Mouse (Mus musculus) cerebellum, postnatal 10 days (tissue): ENCODE results near the gene Gm44973.
"Not testable (repeated sequence)": the region's sequence is repeated elsewhere in the genome, so short reads cannot be mapped to it uniquely, and the experiment has no call there.

Experiments used
- DNase-seq, 2 experiments: peaks; one replicate each; pipeline ENCODE4 v3.0.0; 2021; ENCODE audit warnings: mixed read lengths in 2 of 2

Gene Gm44973

GRCm38 (mm10) chr7:5015118-5016001, at the start of gene Gm44973:
TSS of gene Gm44973 (plus strand) at chr7:5015496.
- peak; percentile 97 to 99 for DNase-seq

- no peak for DNase-seq
Measured at GRCm38 (mm10) chr7:4971068-4971467, 44.2 kb upstream of the Gm44973 start, which contains the start of gene Sbk3. TSS of gene Sbk3 (minus strand) at chr7:4971168.

GRCm38 (mm10) chr7:4971710-4972109, 43.6 kb upstream of the Gm44973 start:
- no peak for DNase-seq

DNA sequence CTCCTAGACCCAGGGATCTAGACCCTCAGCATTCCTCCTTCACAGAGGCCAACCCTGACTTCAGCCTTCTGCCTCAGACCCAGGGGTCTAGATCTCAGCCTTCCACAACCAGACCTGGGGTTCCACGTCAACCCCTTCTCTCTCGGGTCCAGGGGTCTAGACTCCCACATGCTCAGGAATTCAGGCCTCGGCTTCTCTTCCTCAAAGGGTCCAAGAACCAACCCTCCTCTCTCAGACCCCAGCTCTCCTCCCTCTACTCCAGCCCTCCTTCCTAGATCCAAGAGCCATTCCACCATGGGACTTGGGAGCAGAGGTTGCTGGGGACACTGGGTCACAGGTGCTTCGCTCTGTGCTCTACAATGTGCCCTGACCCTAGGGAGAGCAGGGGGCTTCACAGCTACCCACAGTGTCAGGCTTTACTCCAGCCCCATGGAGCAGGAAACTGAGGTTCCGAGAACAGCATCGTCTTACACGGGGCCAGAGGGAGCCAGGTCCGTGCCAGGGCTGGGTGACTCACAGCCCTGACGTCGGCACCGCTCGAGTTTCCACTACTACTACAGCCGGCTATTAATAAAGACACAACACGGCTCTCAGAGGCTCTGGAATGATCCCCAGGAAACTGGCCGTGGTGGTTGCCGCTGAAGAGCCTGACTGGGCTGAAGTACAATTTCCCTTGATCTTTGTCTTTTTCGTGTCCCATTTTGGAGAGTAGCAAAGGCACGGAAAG, 42.8 kb upstream of the Gm44973 start:
- no peak for DNase-seq

- DNase-seq, result no peak
Measured at GRCm38 (mm10) chr7:4975455-4975854, 39.8 kb upstream of the Gm44973 start.

DNA sequence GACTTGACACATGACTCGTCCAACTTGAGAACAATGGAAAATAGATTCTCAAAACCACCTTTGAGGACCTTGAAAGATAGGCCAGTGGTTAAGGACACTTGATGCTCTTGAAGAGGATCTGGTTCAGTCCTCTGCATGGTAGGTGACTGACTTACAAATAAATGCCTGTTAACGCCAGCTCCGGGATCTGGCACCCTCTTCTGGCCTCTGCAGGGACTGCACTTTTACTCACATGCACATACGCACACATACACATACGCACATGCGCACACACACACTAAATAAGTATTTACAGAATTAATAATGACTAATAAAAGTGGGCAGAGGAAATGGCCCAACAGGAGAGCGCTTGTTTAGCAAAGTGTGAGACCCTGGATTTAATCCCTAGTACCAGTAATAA, 38.5 kb upstream of the Gm44973 start:
- DNase-seq, result no peak

DNA sequence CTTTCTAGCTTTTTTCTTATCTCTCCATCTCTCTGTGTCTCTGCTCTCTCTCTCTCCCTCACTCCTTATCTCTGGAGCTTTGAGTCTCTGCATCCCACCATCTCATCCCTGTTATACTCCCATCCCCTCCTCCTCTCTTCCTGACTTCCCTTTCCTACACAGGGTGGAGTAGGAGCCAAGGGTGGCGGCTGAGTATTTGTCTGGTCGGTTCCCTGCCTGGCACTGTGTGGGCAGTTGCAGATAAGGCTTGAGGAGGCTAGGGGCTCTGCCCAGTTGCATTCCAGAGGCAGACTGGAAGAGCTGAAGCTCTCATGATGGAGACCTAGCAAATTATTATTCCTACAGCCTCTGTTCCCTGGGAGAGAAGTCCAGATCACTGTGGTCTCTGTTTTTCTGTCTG, 27.0 kb upstream of the Gm44973 start:
- no peak for DNase-seq

DNA sequence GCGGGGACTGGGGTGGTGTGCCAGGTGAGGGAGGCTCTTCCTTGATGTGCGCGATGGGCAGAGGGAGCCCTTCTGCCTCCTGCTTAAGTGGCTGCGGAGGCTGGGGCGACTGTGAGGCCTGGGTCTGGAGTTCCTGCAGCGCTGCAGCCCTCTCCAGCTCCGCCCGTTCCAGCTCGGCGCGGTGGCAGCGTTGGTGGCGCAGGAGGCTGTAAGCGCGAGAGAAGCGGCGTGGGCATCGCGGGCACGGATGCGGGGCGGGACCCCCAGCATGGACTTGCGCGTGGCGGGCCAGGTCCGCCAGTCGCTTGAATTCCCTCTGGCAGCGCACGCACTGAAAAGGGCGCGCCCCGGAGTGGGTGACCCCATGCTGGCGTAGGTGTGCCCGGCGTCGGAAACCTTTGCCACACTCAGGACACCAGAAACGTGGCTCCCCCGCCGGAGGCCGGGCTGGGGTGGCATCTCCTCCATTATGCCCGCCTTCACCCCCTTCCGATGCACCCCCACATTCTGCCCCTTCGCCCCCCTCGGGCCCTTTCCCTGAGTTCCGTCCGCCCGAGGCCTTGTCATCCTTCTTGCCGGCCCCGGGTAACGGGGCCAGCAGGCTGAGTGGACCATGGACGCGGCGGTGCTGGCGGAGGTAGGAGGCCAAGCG, 21.8 kb upstream of the Gm44973 start:
- DNase-seq, result peak; percentile 35 to 42

DNA sequence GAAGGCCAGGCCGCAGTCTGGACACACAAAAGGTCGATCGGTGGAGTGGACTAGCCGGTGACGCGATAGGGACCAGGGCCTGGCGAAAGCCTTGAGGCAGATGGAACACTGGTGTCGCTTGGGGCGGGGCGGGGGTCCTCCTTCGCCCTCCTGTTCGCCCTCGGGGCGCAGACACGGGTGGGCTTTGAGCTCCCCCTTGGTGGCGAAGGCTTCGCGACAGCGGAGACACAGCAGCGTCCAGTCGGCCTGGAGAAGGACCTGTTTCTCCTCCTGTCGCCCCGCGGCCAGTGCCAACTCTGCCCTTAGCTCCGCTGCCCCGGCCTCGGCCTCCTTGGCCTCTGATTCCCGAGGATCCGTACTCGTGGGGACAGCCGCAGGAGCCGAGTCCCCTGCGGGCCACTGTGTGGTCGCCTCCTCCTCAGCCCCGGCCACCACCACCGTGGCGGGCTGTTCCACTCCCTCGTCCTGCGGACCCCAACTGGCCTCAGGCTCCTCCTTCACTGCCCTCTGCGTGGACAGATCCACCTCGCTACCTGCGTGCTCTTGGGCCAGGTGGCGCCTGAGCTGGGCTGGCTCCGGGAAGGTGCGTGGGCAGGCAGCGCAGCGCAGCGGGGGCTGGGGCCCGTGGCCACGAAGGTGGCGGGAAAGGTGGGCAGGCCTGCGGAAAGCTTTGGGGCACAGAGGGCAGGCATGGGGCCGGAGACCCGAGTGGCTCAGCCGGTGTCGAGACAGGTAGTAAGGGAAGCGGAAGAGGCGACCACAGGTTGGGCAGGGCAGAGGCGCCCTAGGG, 21.1 kb upstream of the Gm44973 start:
- DNase-seq, result peak; percentile 33 to 42

- DNase-seq, result no peak
Measured at GRCm38 (mm10) chr7:4995268-4996002, 19.9 kb upstream of the Gm44973 start.

DNA sequence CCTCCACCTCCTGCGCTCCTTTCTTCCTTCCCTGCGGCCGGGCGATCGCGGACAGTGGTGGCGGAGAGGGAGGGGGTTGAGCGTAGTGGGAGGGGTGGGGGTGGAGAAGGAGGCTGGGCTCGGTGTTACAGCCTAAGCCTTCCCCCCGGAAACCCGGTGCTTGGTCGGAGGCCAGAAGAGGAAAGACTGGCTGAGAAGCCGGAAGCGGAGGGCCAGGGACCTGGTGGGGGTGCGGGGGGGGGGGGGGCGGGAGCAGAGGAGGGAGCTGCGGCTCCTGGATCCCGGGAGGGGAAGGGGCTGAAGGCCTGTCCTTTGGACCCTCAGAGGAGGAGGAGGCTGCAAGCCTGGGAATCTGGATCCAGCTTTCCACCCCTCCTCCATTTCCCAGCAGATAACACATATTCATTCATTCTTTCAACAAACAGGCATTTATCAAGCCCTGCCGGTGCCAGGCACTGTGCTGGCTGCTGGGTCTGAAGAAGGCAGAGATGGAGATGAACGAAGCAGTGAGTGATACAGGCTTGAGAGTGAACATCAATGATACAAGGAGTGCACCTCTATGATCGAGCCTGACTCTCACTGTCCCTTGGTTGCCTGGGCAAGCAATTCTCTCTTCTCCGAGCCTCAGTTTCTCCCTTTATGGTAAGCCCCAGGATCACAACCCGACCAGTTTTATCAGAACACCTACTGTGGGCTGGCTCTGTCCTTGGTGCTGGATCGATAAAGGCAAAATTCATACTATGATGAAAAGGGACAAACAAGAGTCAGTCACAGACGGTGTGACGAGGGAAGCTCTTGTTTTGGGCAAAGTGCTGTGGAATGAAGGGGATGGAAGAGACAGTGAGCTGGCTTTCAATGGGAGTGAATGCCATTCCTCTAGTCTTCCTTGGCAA, 19.0 kb upstream of the Gm44973 start, which contains the start of gene Zfp579:
Gene Zfp579, minus strand, starts transcription at position 156 of the 893 bp plus-strand sequence.
- DNase-seq, result peak; percentile 99

GRCm38 (mm10) chr7:4996934-4997333, 18.4 kb upstream of the Gm44973 start:
- no peak for DNase-seq

DNA sequence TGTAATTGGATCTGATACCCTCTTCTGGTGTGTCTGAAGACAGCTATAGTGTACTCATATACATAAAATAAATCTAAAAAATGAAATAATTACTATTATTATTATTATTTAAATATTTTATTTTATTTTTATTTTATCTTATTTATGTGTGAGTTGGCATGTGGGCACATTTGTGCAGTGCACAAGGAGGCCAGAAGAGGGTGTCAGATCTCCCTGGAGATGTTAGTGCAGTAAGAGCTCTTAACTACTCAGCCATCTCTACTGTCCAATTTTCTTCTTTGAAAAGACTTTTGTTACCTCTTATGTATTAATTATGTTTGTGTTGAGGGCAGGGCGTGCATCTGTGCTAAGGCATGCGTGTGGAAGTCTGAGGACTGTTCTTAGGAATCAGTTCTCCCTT, 15.4 kb upstream of the Gm44973 start:
- DNase-seq, result no peak

GRCm38 (mm10) chr7:5002876-5003275, 12.4 kb upstream of the Gm44973 start:
- not testable (repeated sequence) for DNase-seq

GRCm38 (mm10) chr7:5008229-5008628, 7.1 kb upstream of the Gm44973 start:
- no peak for DNase-seq

DNA sequence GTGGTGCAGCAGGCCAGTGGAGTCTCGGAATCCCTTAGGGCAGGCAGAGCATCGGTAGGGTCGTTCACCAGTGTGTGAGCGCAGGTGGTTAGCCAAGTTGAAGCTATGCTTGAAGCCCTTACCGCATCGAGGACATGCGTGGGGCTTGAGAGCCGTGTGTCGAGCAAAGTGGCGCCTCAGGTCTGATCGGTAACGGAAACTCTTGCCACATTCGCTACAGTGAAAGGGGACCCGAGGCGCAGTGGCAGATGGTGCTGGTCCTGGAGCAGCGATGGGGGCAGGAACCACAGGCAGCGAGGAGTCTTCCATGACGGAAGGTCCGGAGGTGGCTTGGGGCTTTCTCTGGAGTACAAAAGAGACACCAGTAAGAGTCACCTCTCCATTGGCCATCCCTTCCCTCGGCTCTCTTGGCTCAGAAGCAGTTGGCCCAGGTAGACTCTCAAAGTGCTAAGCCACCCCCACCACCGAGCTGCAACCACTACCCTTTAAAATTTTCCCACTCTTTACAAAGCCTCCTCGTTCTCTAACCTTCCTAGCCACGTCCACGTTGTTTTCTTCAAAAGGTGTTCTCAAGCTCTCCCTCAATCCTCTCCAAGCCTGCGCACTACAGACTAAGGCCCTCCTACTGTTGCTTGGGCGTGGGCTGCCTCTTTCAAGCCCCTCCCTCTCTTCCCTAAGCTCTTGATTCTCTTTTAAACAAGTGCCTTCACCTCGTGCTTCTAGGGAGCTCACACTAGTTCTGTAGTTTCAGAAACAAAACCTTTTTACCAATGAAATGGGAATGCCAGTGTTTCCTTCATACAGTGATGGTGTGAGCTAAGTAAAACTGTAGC, 2.4 kb upstream of the Gm44973 start:
- DNase-seq, result no peak

GRCm38 (mm10) chr7:5014251-5015117, 812 bp upstream of the Gm44973 start, which contains the start of the genes Zfp524 and Fiz1:
TSS of gene Zfp524 (plus strand) at chr7:5014415.
TSS of gene Fiz1 (minus strand) at chr7:5014697.
- DNase-seq, result peak; percentile 99

DNA sequence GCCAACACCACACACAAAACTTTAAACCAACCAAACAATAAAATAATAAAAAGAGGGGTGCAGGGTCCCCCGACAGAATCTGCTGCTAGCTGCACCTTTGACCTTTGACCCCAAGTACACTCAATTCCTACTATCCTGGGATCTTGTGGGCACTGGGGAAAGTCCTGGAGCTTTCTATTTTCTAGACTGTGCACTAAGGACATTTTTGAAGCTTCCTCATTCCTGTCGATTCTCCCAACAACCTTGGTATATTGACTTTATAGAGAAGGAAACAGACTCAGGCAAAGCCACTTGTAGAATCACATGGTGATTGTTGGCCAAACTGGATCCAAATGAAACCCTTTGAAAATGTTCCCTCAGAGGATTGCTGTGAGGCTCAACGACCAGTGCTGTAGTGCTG, 761 bp downstream of the Gm44973 start:
- no peak for DNase-seq

GRCm38 (mm10) chr7:5016920-5017319, 1.6 kb downstream of the Gm44973 start:
- DNase-seq, result no peak
